In the genomic region with DNA sequence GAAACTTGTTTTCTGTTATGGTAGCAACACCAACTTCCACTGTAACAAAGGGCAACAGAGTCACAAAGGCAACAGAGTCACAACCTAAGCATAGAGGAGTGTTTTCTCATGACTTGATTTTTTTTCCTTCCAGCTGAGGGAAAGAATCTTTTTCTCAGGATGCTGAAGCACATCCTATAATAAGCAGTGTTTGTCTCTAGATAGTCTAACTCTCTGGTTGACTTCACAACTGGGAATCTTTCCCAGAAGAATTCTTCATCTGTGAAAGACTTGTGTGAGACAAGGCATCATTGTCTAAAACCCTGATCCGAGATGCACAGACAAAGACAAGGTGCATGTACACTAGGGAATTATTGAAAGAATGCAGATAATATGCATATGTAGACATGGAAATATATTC, we compare ENCODE assay signal across 10 mouse cellular contexts.
"Had no signal": no experiment of that assay in that cellular context is flagged by ENCODE, and none has a peak within 500 bp of the region (broad histone marks: within the 10 kb centered on the region; RNA-seq: fewer than 3 reads in every experiment).

No protein-coding gene starts in this region.

- ATAC-seq: liver, postnatal 0 days; lung, postnatal 0 days; midbrain, embryonic 13.5 days; midbrain, embryonic 15.5 days had no signal

- DNase-seq: liver, postnatal 0 days; lung, adult 2 months; lung, postnatal 14 days; lung, postnatal 36 days; right cerebral cortex, postnatal 14 days; thymus, adult 2 months; thymus, postnatal 25 days had no signal
